Mouse (Mus musculus): ENCODE results near the gene C8g. TPM values are rescaled to one million over a fixed set of nuclear protein-coding genes. Genes with fewer than 3 reads are reported as not detected.

C8g gene
- 4.4 and 4.5 TPM in 2 replicates for polyA plus RNA-seq (2015; fragmentation: Nextera tagmentation; extraction: Ambion mirVana)

- no peak for ATAC-seq
Observed at GRCm38 (mm10) chr2:25501593-25502486, at the start of gene C8g. Gene C8g, minus strand, starts transcription at chr2:25501719.

GRCm38 (mm10) chr2:25551186-25551585, 49.7 kb upstream of the C8g start:
- Histone ChIP-seq H3K36me3 (ENCODE audit: control insufficient read depth, insufficient read depth) (no peaks in the 10 kb centered on the region), H3K4me3 (replicated peaks; ENCODE audit: low read length) (no peak overlapping the region), H3K27me3 (replicated peaks; ENCODE audit: control insufficient read depth, insufficient read depth, low read length) (no peaks in the 10 kb centered on the region), H3K9me3 (ENCODE audit: control insufficient read depth, low read length) (no peaks in the 10 kb centered on the region), H3K27ac (ENCODE audit: low read length) (no peak overlapping the region), H3K4me1 (replicated peaks; ENCODE audit: control insufficient read depth, insufficient read depth, low read length) (peaks cover 6% of the 10 kb centered on the region), H3K4me2 (ENCODE audit: low read length) (no peak overlapping the region), H3K9ac (replicated peaks; ENCODE audit: low read depth, low read length) (no peak overlapping the region)
- ATAC-seq, result no peak
- 36% methylated on average over 5 of the region's 5 CpGs for WGBS

More at GRCm38 (mm10) chr2:25501593-25502486, at the start of gene C8g:
- peak within 1 kb of the TSS; percentile 99 for H3K4me2 ChIP-seq (ENCODE audit: low read length)
- no peaks in the 10 kb centered on the region for H3K9me3 ChIP-seq (ENCODE audit: control insufficient read depth, low read length)
- peak within 1 kb of the TSS; percentile 37 for H3K27ac ChIP-seq (ENCODE audit: low read length)
- 75% methylated on average over 20 of the region's 20 CpGs for WGBS
- peak within 1 kb of the TSS; percentile 93 for H3K9ac ChIP-seq (replicated peaks; ENCODE audit: low read depth, low read length)
- H3K27me3 ChIP-seq (replicated peaks; ENCODE audit: control insufficient read depth, insufficient read depth, low read length), result no peaks in the 10 kb centered on the region
- H3K4me1 ChIP-seq (replicated peaks; ENCODE audit: control insufficient read depth, insufficient read depth, low read length), result peaks cover 13% of the 10 kb centered on the region
- H3K4me3 ChIP-seq (replicated peaks; ENCODE audit: low read length), result peak within 1 kb of the TSS; percentile 85
- peaks cover 15% of the 10 kb centered on the region for H3K36me3 ChIP-seq (ENCODE audit: control insufficient read depth, insufficient read depth)

GRCm38 (mm10) chr2:25549021-25549991, 47.8 kb upstream of the C8g start:
- no peaks in the 10 kb centered on the region for H3K27me3 ChIP-seq (replicated peaks; ENCODE audit: control insufficient read depth, insufficient read depth, low read length)
- no peak overlapping the region for H3K27ac ChIP-seq (ENCODE audit: low read length)
- peaks cover 11% of the 10 kb centered on the region for H3K4me1 ChIP-seq (replicated peaks; ENCODE audit: control insufficient read depth, insufficient read depth, low read length)
- no peak overlapping the region for H3K9ac ChIP-seq (replicated peaks; ENCODE audit: low read depth, low read length)
- ATAC-seq, result no peak
- H3K36me3 ChIP-seq (ENCODE audit: control insufficient read depth, insufficient read depth), result no peaks in the 10 kb centered on the region
- 79% methylated on average over 9 of the region's 9 CpGs for WGBS
- no peak overlapping the region for H3K4me2 ChIP-seq (ENCODE audit: low read length)
- no peaks in the 10 kb centered on the region for H3K9me3 ChIP-seq (ENCODE audit: control insufficient read depth, low read length)
- H3K4me3 ChIP-seq (replicated peaks; ENCODE audit: low read length), result no peak overlapping the region

- Histone ChIP-seq H3K27ac (ENCODE audit: low read length) (no peak within 1 kb of the TSS), H3K27me3 (replicated peaks; ENCODE audit: control insufficient read depth, insufficient read depth, low read length) (no peaks in the 10 kb centered on the region), H3K9me3 (ENCODE audit: control insufficient read depth, low read length) (no peaks in the 10 kb centered on the region), H3K4me2 (ENCODE audit: low read length) (peak within 1 kb of the TSS; percentile 73), H3K9ac (replicated peaks; ENCODE audit: low read depth, low read length) (peak within 1 kb of the TSS; percentile 82), H3K4me1 (replicated peaks; ENCODE audit: control insufficient read depth, insufficient read depth, low read length) (peaks cover 11% of the 10 kb centered on the region), H3K4me3 (replicated peaks; ENCODE audit: low read length) (peak within 1 kb of the TSS; percentile 77), H3K36me3 (ENCODE audit: control insufficient read depth, insufficient read depth) (no peaks in the 10 kb centered on the region)
- 2% methylated on average over 47 of the region's 48 CpGs for WGBS
- ATAC-seq, result peak; percentile 100
Observed at GRCm38 (mm10) chr2:25546811-25547491, 45.4 kb upstream of the C8g start, which contains the start of gene Traf2. Gene Traf2, minus strand, starts transcription at chr2:25546940.

GRCm38 (mm10) chr2:25545996-25546810, 44.7 kb upstream of the C8g start:
- no peak overlapping the region for H3K27ac ChIP-seq (ENCODE audit: low read length)
- peaks cover 11% of the 10 kb centered on the region for H3K4me1 ChIP-seq (replicated peaks; ENCODE audit: control insufficient read depth, insufficient read depth, low read length)
- ATAC-seq, result peak; percentile 37
- no peaks in the 10 kb centered on the region for H3K27me3 ChIP-seq (replicated peaks; ENCODE audit: control insufficient read depth, insufficient read depth, low read length)
- H3K9me3 ChIP-seq (ENCODE audit: control insufficient read depth, low read length), result no peaks in the 10 kb centered on the region
- peak overlapping the region; percentile 82 for H3K9ac ChIP-seq (replicated peaks; ENCODE audit: low read depth, low read length)
- WGBS, result 9% methylated on average over 38 of the region's 43 CpGs
- peak overlapping the region; percentile 77 for H3K4me3 ChIP-seq (replicated peaks; ENCODE audit: low read length)
- peak overlapping the region; percentile 73 for H3K4me2 ChIP-seq (ENCODE audit: low read length)
- H3K36me3 ChIP-seq (ENCODE audit: control insufficient read depth, insufficient read depth), result no peaks in the 10 kb centered on the region

GRCm38 (mm10) chr2:25541644-25542367, 40.3 kb upstream of the C8g start:
- no peaks in the 10 kb centered on the region; the same call in none of the 2 replicates for H3K36me3 ChIP-seq (ENCODE audit: control insufficient read depth, insufficient read depth)
- no peak overlapping the region for H3K4me2 ChIP-seq (ENCODE audit: low read length)
- no peak overlapping the region for H3K9ac ChIP-seq (replicated peaks; ENCODE audit: low read depth, low read length)
- H3K27ac ChIP-seq (ENCODE audit: low read length), result no peak overlapping the region
- no peaks in the 10 kb centered on the region for H3K9me3 ChIP-seq (ENCODE audit: control insufficient read depth, low read length)
- no peaks in the 10 kb centered on the region for H3K27me3 ChIP-seq (replicated peaks; ENCODE audit: control insufficient read depth, insufficient read depth, low read length)
- 87% methylated on average over 10 of the region's 10 CpGs for WGBS
- peaks cover 7% of the 10 kb centered on the region for H3K4me1 ChIP-seq (replicated peaks; ENCODE audit: control insufficient read depth, insufficient read depth, low read length)
- ATAC-seq, result no peak
- H3K4me3 ChIP-seq (replicated peaks; ENCODE audit: low read length), result no peak overlapping the region

GRCm38 (mm10) chr2:25540541-25540948, 39.0 kb upstream of the C8g start:
- H3K9me3 ChIP-seq (ENCODE audit: control insufficient read depth, low read length), result no peaks in the 10 kb centered on the region

GRCm38 (mm10) chr2:25536531-25536930, 35.0 kb upstream of the C8g start:
- WGBS, result 93% methylated on average over 8 of the region's 8 CpGs
- H3K9ac ChIP-seq (replicated peaks; ENCODE audit: low read depth, low read length), result no peak overlapping the region
- no peak overlapping the region for H3K4me3 ChIP-seq (replicated peaks; ENCODE audit: low read length)
- peaks cover 4% of the 10 kb centered on the region for H3K36me3 ChIP-seq (ENCODE audit: control insufficient read depth, insufficient read depth)
- H3K27ac ChIP-seq (ENCODE audit: low read length), result no peak overlapping the region
- no peak overlapping the region for H3K4me2 ChIP-seq (ENCODE audit: low read length)
- no peaks in the 10 kb centered on the region for H3K9me3 ChIP-seq (ENCODE audit: control insufficient read depth, low read length)
- no peaks in the 10 kb centered on the region for H3K4me1 ChIP-seq (replicated peaks; ENCODE audit: control insufficient read depth, insufficient read depth, low read length)
- no peaks in the 10 kb centered on the region for H3K27me3 ChIP-seq (replicated peaks; ENCODE audit: control insufficient read depth, insufficient read depth, low read length)
- ATAC-seq, result no peak

More at GRCm38 (mm10) chr2:25540541-25540948, 39.0 kb upstream of the C8g start:
- ATAC-seq, result no peak
- H3K27ac ChIP-seq (ENCODE audit: low read length), result no peak overlapping the region
- 95% methylated on average over 4 of the region's 4 CpGs for WGBS
- no peak overlapping the region for H3K4me3 ChIP-seq (replicated peaks; ENCODE audit: low read length)
- no peak overlapping the region for H3K4me2 ChIP-seq (ENCODE audit: low read length)
- no peak overlapping the region for H3K9ac ChIP-seq (replicated peaks; ENCODE audit: low read depth, low read length)
- no peaks in the 10 kb centered on the region; the same call in 1 of the 2 replicates for H3K4me1 ChIP-seq (replicated peaks; ENCODE audit: control insufficient read depth, insufficient read depth, low read length)
- H3K27me3 ChIP-seq (replicated peaks; ENCODE audit: control insufficient read depth, insufficient read depth, low read length), result no peaks in the 10 kb centered on the region
- peaks cover 4% of the 10 kb centered on the region for H3K36me3 ChIP-seq (ENCODE audit: control insufficient read depth, insufficient read depth)

Data from forebrain, embryonic 16.5 days (tissue).